Mouse (Mus musculus) CH12.LX (cell line): ENCODE measurements around the gene Tmem178. TPM values are rescaled to one million over a fixed set of nuclear protein-coding genes. Genes with fewer than 3 reads are reported as not detected.

Source experiments
- DNase-seq: peaks from one replicate; pipeline ENCODE4 v3.0.0-alpha.2; 2013; ENCODE audit errors: extremely low read depth
- H3K27ac ChIP-seq: 2 replicates; pipeline ENCODE4 v1.5.1; 2012; ENCODE audit warnings: low read depth, mild to moderate bottlenecking, control low read depth, moderate library complexity; ENCODE audit not compliant: insufficient read depth
- H3K27me3 ChIP-seq: replicated peaks from 2 replicates; pipeline ENCODE3; 2012; ENCODE audit warnings: inconsistent platforms
- H3K36me3 ChIP-seq, 2 experiments: replicated peaks in 1 of 2; 2 replicates each; pipeline versions ENCODE3 to v1.6.1; 2012; ENCODE audit warnings: inconsistent platforms in 1 of 2, low read length in 1 of 2, mild to moderate bottlenecking in 1 of 2, mixed read lengths in 1 of 2, moderate library complexity in 1 of 2; ENCODE audit not compliant: control insufficient read depth in 1 of 2, insufficient read depth in 1 of 2
- H3K4me1 ChIP-seq, 2 experiments: 2 replicates each; pipeline ENCODE4 v1.6.1; 2012; ENCODE audit warnings: inconsistent platforms in 1 of 2, moderate library complexity in 1 of 2; ENCODE audit not compliant: insufficient read depth in 2 of 2, control insufficient read depth in 1 of 2
- H3K4me2 ChIP-seq: 2 replicates; pipeline ENCODE4 v1.6.1; 2012; ENCODE audit warnings: low read depth, mild to moderate bottlenecking, control low read depth; ENCODE audit not compliant: poor library complexity, insufficient read depth, severe bottlenecking
- H3K4me3 ChIP-seq, 3 experiments: fragments of 150-350 bp in 1 of 3; sonication (generic) in 1 of 3; replicated peaks in 1 of 3; 2 replicates each; pipeline versions ENCODE3 to v1.5.1; 2011 to 2012; ENCODE audit warnings: low read depth in 2 of 3, low read length in 2 of 3, mild to moderate bottlenecking in 2 of 3, moderate library complexity in 2 of 3, control low read depth in 1 of 3, improper control_type of control experiment in 1 of 3, inconsistent platforms in 1 of 3, mixed read lengths in 1 of 3; ENCODE audit not compliant: poor library complexity in 1 of 3
- H3K79me2 ChIP-seq: replicated peaks from 2 replicates; pipeline ENCODE4 v1.6.1; 2012; ENCODE audit warnings: mild to moderate bottlenecking, moderate library complexity; ENCODE audit not compliant: control insufficient read depth, poor library complexity, insufficient read depth, severe bottlenecking; ENCODE audit errors: extremely low read depth
- H3K9ac ChIP-seq: 2 replicates; pipeline ENCODE4 v1.6.1; 2012; ENCODE audit warnings: low read depth, mild to moderate bottlenecking, control low read depth, moderate library complexity; ENCODE audit not compliant: insufficient read depth
- H3K9me3 ChIP-seq: replicated peaks from 2 replicates; pipeline ENCODE3; 2012; ENCODE audit warnings: low read length, inconsistent platforms, mixed read lengths
- BHLHE40 ChIP-seq: IDR thresholded peaks from 2 replicates; pipeline ENCODE4 v1.6.1; 2011; ENCODE audit warnings: mild to moderate bottlenecking, low read depth, low read length, improper control_type of control experiment
- E2F4 ChIP-seq: IDR thresholded peaks from 2 replicates; pipeline ENCODE4 v1.6.1; 2011; ENCODE audit warnings: low read depth, low read length, improper control_type of control experiment; ENCODE audit not compliant: insufficient replicate concordance
- GABPA ChIP-seq: IDR thresholded peaks from 2 replicates; pipeline ENCODE4 v1.6.1; 2012; ENCODE audit warnings: low read depth, low read length, improper control_type of control experiment, inconsistent platforms; ENCODE audit not compliant: insufficient replicate concordance
- JUN ChIP-seq: IDR thresholded peaks from 2 replicates; pipeline ENCODE4 v1.6.1; 2011; ENCODE audit warnings: low read depth, mild to moderate bottlenecking, low read length, improper control_type of control experiment, moderate library complexity; ENCODE audit not compliant: insufficient read depth
- JUND ChIP-seq: conservative IDR thresholded peaks from 2 replicates; pipeline ENCODE4 v1.6.1; 2011; ENCODE audit warnings: low read depth, low read length, improper control_type of control experiment
- PAX5 ChIP-seq: IDR thresholded peaks from 2 replicates; pipeline ENCODE4 v1.6.1; 2012; ENCODE audit warnings: low read length, inconsistent platforms, mixed read lengths
- RAD21 ChIP-seq: IDR thresholded peaks from 2 replicates; pipeline ENCODE4 v1.6.1; 2011; ENCODE audit warnings: low read depth, mild to moderate bottlenecking, low read length, improper control_type of control experiment, moderate library complexity
- SMC3 ChIP-seq: IDR thresholded peaks from 2 replicates; pipeline ENCODE4 v1.6.1; 2011; ENCODE audit warnings: low read depth, low read length, improper control_type of control experiment
- TBP ChIP-seq: conservative IDR thresholded peaks from 2 replicates; pipeline ENCODE4 v1.6.1; 2011; ENCODE audit warnings: low read depth, low read length, improper control_type of control experiment
- TCF12 ChIP-seq: IDR thresholded peaks from 2 replicates; pipeline ENCODE4 v1.6.1; 2014; ENCODE audit warnings: low read depth, mild to moderate bottlenecking, inconsistent platforms, low read length, improper control_type of control experiment
- USF1 ChIP-seq: IDR thresholded peaks from 2 replicates; pipeline ENCODE4 v1.6.1; 2014; ENCODE audit warnings: low read depth, mild to moderate bottlenecking, inconsistent platforms, low read length, improper control_type of control experiment
- ZMIZ1 ChIP-seq: IDR thresholded peaks from 2 replicates; pipeline ENCODE4 v1.6.1; 2012; ENCODE audit warnings: low read depth, mild to moderate bottlenecking, inconsistent platforms, low read length, improper control_type of control experiment
- dilution Hi-C: fragments of 300-500 bp; cut with MboI; formaldehyde crosslinking; loops from 2 replicates; pipeline ENCODE4 v1.14.3; 2020; ENCODE audit warnings: low sequenced_read_pairs; ENCODE audit not compliant: extremely low pct_unique_long_range_greater_than_20kb, extremely low pct_ligation_motif_present
- in situ Hi-C: fragments of 300-500 bp; cut with MboI; formaldehyde crosslinking; loops from 3 replicates; pipeline ENCODE4 v1.14.3; 2019; ENCODE audit warnings: low sequenced_read_pairs, low pct_ligation_motif_present, low pct_unique_long_range_greater_than_20kb, mixed read lengths
- polyA plus RNA-seq: library from polyadenylated mRNA; unstranded; fragments of >175 nt; gene quantifications from 2 replicates; pipeline ENCODE4 v1.2.1, GENCODE M21; 2012; ENCODE audit warnings: low read depth; ENCODE audit not compliant: insufficient read length
- total RNA-seq, 2 experiments: library from RNA; depleted of rRNA; stranded (reverse); fragments of 300-350 nt in 1 of 2; fragments of >200 nt in 1 of 2; gene quantifications; 2 replicates each; pipeline ENCODE4 v1.2.3; 2012 to 2014

Gene Tmem178
- total and polyA plus RNA-seq, 3 experiments = not detected

DNA sequence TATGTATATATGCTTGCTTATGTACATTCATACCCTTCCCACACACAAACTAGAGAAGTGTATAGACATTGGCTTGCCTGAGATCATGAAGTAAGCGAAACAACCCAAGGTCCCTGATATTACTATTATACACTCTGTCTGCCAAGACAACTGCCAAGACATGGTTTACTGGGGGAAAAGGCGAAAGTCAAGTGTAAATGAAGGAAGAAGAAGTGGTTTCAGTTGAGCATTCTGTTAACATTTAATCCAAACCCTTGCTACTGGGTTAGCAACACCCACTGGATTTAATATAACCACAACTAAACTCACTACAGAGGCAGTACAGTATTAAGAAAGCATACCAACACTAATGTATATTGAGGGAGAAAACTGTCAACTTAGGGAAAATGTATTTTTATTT, 28.8 kb upstream of the Tmem178 start:
- TF ChIP-seq TCF12 = no peak
- TF ChIP-seq E2F4 = no peak
- Histone ChIP-seq H3K4me1 (no peaks in the 10 kb centered on the region), H3K4me3 (no peak overlapping the region), H3K9ac (no peak overlapping the region), H3K79me2 (no peaks in the 10 kb centered on the region), H3K36me3 (no peaks in the 10 kb centered on the region), H3K9me3 (no peaks in the 10 kb centered on the region), H3K27ac (no peak overlapping the region), H3K27me3 (no peaks in the 10 kb centered on the region), H3K4me2 (no peak overlapping the region)
- in situ Hi-C loops = no loop called here
- no peak for DNase-seq
- dilution Hi-C loops = no loop called here

DNA sequence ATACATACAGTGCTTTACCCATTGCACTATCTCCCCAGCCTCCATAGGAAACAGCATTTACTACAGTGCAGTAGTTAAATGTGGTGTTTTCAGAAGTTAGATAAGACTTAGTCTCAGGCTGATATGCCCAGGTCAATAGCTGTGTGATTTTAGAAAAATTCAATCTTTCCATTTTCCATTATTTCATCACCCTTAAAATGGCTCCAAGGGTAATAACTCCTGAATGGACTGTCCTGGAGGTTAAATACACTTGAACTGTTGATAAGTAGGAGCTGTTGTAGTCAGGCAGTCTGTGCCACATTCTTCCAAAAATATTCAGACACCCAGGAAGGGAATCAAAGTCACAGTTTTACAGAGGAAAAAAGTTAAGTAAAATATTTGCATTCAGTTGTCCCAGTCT, 25.2 kb upstream of the Tmem178 start:
- Histone ChIP-seq H3K9ac (no peak overlapping the region), H3K27me3 (no peaks in the 10 kb centered on the region), H3K9me3 (no peaks in the 10 kb centered on the region), H3K4me1 (no peaks in the 10 kb centered on the region), H3K36me3 (no peaks in the 10 kb centered on the region), H3K4me2 (no peak overlapping the region), H3K27ac (no peak overlapping the region), H3K79me2 (no peaks in the 10 kb centered on the region)
- dilution Hi-C loops (no loop called here), in situ Hi-C loops (no loop called here)
- TF ChIP-seq BHLHE40 (no peak), TCF12 (no peak), JUND (no peak), TBP (no peak), E2F4 (no peak), PAX5 (no peak), USF1 (no peak), RAD21 (no peak), JUN (no peak), ZMIZ1 (no peak)
- TF ChIP-seq, all 38 proteins: peak for 0
- H3K4me3 ChIP-seq = no peak overlapping the region
- DNase-seq = no peak

DNA sequence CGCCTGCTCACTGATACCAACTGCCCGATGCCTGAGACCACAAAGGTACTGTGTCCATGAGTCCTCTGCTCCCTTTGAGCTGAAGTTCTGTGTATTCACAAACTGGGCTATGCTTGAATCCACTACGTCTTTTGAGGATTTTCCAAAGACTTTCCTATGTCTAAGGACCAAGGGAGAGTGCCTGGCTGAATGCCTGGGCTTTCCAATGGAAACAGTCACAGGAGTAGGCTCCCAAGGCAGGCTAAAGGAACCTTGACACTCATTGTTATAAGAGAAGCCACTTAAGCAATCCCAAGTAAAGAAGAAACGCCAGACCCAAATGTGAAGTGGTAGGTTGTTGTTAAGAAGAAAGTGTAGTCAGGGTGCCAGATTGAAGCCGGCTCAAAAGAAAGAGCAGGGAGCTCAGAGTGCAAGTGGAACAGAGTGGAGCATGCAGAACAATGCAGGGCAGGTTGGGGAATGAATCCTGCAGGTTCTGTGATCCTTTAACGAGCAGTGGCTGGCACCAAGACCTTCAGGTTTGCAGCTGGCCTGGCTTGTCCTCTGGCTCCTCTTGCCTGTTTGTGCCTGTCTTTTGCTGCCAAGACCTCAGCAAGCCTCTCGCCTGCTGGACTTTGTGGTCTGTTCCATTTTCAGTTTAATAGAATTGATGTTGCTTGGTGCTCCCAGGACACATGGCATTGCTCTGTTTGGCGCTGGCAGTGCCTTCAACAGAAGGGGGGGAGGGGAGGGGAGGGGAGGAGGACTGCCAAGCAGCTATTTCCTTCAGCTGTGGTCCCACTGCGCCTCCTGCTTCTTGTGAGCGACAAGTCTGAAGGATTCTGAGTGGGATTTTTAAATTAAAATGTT, 22.9 kb upstream of the Tmem178 start:
- dilution Hi-C loops (no loop called here), in situ Hi-C loops (no loop called here)
- no peaks in the 10 kb centered on the region for H3K36me3 ChIP-seq

More for the DNA sequence above, 22.9 kb upstream of the Tmem178 start:
- H3K4me1 ChIP-seq = no peaks in the 10 kb centered on the region
- no peak overlapping the region for H3K4me2 ChIP-seq
- H3K9me3 ChIP-seq = no peaks in the 10 kb centered on the region
- DNase-seq = no peak
- no peaks in the 10 kb centered on the region for H3K79me2 ChIP-seq
- H3K9ac ChIP-seq = no peak overlapping the region
- H3K4me3 ChIP-seq = no peak overlapping the region
- no peak for TF ChIP-seq GABPA
- TF ChIP-seq SMC3 = no peak
- no peak for TF ChIP-seq PAX5
- no peak overlapping the region for H3K27ac ChIP-seq
- no peaks in the 10 kb centered on the region for H3K27me3 ChIP-seq
